Mouse (Mus musculus) E14TG2a.4 (cell line): ENCODE measurements at regions not wholly inside any gene's neighbourhood (a gene's known extent, or its start where the extent isn't known, plus 50 kb on each side); places are given as distances from the start of the nearest gene placed in this dataset.
"Not testable (repeated sequence)": the region's sequence is repeated elsewhere in the genome, so short reads cannot be mapped to it uniquely, and the experiment has no call there.

Experiments
- H3K27me3 ChIP-seq: 2 replicates; pipeline ENCODE4 v1.6.1; 2014; ENCODE audit warnings: low read length, control low read depth; ENCODE audit not compliant: insufficient read depth
- H3K36me3 ChIP-seq: 2 replicates; pipeline ENCODE4 v1.6.1; 2014; ENCODE audit warnings: low read length, control low read depth; ENCODE audit not compliant: insufficient read depth
- H3K4me1 ChIP-seq: replicated peaks from 2 replicates; pipeline ENCODE4 v1.6.1; 2014; ENCODE audit warnings: low read depth, low read length, control low read depth
- H3K4me3 ChIP-seq: replicated peaks from 2 replicates; pipeline ENCODE4 v1.5.1; 2014; ENCODE audit warnings: mild to moderate bottlenecking, low read length
- H3K9me3 ChIP-seq: 2 replicates; pipeline ENCODE4 v1.6.1; 2014; ENCODE audit warnings: low read length, control low read depth
- CTCF ChIP-seq: conservative IDR thresholded peaks from 2 replicates; pipeline ENCODE4 v1.5.1; 2014; ENCODE audit warnings: low read length
- NANOG ChIP-seq: IDR thresholded peaks from 2 replicates; pipeline ENCODE4 v1.6.1; 2014; ENCODE audit warnings: borderline replicate concordance, low read length, mixed read lengths
- POU5F1 ChIP-seq: IDR thresholded peaks from 2 replicates; pipeline ENCODE4 v1.6.1; 2014; ENCODE audit warnings: low read length, borderline replicate concordance

DNA sequence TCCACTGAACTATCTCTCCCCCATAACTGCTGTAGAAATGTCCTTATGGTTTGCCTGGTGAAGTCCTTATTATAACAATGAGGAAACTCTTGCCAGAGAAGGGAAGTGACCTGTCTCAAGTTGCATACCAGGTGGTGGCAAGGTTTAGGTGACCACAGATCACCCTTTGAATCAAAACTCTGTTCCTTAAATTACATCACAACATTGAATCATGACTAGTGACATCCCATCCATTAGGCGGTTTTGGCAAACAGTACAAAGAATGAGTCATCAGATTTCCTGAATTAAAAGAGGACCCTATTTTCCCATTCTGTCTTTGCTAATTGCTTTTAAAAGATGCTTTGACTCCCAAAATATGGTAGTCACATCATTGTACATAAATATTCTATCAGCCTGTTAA is 168.5 kb upstream of the Pgr start:
- TF ChIP-seq NANOG (no peak), POU5F1 (no peak), CTCF (no peak)
- H3K4me3 ChIP-seq: no peak overlapping the region
- H3K36me3 ChIP-seq: no peaks in the 10 kb centered on the region
- no peaks in the 10 kb centered on the region for H3K9me3 ChIP-seq
- H3K4me1 ChIP-seq: peaks cover 29% of the 10 kb centered on the region
- H3K27me3 ChIP-seq: no peaks in the 10 kb centered on the region

DNA sequence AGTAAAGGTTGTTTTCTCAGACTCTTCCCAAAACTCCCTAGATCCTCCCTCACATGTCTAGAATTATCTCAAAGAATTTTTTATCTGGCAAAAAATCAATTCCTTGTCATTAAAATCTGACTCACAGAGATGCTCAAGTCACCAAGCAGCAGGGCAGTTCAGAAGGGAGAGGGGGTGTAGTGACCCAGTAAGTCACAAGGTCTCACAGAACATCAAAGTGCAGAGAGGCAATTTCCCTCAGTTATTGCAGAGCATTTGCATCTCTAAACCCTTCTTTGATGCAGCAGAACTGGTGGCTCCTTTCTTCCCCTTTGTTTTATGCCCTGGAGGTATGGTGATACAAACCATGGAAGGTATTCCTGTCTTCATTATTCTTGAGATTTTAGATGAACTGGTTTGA is 166.1 kb upstream of the Pgr start:
- Histone ChIP-seq H3K36me3 (no peaks in the 10 kb centered on the region), H3K4me3 (no peak overlapping the region), H3K9me3 (no peaks in the 10 kb centered on the region), H3K4me1 (peaks cover 29% of the 10 kb centered on the region), H3K27me3 (no peaks in the 10 kb centered on the region)
- peak; percentile 94 for TF ChIP-seq NANOG
- TF ChIP-seq POU5F1: no peak
- no peak for TF ChIP-seq CTCF

DNA sequence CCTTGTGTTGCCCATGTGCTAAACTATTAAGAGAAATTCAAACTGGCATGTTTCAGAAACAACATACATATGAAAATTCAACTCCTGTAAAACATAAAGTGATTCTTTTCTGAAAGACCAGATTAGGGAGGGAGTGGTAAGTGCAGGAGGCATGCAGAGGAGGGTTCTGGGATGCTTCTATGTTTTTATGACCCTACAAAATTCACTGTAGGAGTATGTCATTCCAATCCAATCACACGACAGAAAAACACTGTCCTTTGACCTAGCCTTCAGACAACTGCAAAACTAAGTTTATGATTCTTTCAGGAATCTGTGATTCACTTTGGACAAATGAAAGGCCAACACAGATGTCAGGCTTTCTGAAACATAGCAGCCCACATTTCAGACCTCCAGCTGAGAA is 159.4 kb upstream of the Pgr start:
- H3K27me3 ChIP-seq: no peaks in the 10 kb centered on the region
- H3K4me1 ChIP-seq: no peaks in the 10 kb centered on the region
- H3K4me3 ChIP-seq: no peak overlapping the region
- TF ChIP-seq POU5F1: no peak
- TF ChIP-seq CTCF: no peak
- TF ChIP-seq NANOG: no peak
- H3K36me3 ChIP-seq: no peaks in the 10 kb centered on the region
- H3K9me3 ChIP-seq: no peaks in the 10 kb centered on the region

DNA sequence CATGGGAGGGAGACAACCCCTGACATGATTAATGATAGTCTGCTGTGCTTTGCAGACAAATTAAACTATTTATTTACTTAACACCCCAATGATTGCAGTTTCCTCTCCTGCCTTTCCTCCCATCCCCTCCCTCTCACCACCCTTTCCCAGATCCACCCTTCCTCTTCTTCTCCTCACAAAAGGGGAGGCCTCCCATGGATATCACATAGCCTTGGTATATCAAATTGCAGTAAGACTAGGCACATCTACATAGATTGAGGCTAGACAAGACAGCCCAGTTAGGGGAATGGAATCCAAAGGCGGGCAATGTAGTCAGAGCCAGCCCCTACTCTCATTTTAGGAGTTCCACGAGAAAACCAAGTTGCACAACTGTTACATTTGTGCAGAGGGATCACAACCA is 149.8 kb upstream of the Pgr start:
- Histone ChIP-seq H3K36me3 (no peaks in the 10 kb centered on the region), H3K4me3 (no peak overlapping the region), H3K9me3 (no peaks in the 10 kb centered on the region), H3K4me1 (peaks cover 6% of the 10 kb centered on the region), H3K27me3 (no peaks in the 10 kb centered on the region)
- TF ChIP-seq CTCF (no peak), NANOG (no peak), POU5F1 (no peak)

DNA sequence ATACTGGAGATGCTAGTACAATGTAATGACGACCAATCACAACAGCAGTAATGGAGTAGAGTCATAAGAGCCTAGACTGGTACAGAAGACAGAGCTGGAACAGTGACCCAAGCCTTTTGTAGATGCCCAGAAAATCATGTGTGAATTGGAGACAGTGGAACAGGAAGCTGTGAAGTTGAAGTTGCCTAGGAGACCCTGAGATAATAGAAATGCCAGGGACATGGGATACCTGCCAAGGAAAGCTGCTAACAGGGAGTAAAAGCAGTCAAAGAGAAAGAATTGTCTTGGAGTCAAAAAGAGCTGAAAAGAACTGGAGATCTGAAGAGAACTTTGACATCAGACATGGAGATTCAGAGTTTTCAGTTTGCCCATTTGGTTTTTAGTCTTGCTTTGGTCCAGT is 138.8 kb upstream of the Pgr start:
- H3K4me3 ChIP-seq: no peak overlapping the region
- no peak for TF ChIP-seq CTCF
- TF ChIP-seq NANOG: no peak
- TF ChIP-seq POU5F1: no peak
- H3K4me1 ChIP-seq: no peaks in the 10 kb centered on the region
- H3K27me3 ChIP-seq: no peaks in the 10 kb centered on the region
- H3K9me3 ChIP-seq: peaks cover 4% of the 10 kb centered on the region; the same call in 1 of the 2 replicates
- no peaks in the 10 kb centered on the region for H3K36me3 ChIP-seq

DNA sequence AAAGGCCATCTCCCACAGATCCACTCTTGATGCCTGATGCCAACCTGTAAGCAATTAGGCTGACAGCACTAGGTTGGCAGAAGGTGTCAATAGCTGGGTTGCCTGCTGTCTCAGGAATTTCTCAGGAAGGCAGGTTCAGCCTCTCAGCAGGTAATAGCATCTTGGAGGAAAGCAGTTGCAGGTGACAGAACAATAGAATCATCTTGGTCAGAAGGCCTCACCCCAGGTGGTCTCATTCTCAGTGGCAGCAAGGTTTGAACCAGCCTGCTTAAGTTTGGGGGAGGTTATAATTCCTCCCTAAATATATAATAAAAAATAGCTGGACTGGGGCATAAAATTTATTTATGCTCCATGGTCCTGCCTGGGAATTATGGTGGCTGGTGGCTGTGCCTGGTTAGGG is 130.2 kb upstream of the Pgr start:
- H3K36me3 ChIP-seq, H3K27me3 ChIP-seq, H3K9me3 ChIP-seq, H3K4me3 ChIP-seq: not testable (repeated sequence)
- peaks cover 22% of the 10 kb centered on the region for H3K4me1 ChIP-seq
- TF ChIP-seq NANOG: peak; percentile 29; the same call in 1 of the 2 replicates

DNA sequence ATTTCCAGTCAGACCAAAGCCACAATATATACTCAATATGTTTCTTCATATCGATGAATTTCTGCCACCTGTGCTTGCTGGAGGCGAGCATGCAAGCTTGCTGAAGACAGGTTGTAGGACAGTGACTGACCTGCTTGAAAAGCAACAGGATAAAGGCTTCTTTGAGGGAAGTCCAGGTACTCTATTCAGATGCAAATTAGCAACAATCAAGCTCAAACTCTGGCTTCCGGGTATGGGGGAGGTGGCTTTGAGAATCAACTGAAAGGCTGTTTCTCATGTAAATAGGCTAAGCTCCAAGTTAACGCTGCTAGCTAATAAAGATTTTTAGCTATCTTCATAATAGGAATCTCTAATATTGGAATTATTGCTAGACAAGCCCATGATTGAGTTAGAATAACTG is 129.6 kb upstream of the Pgr start:
- no peak for TF ChIP-seq CTCF
- TF ChIP-seq NANOG: peak; percentile 97
- TF ChIP-seq POU5F1: peak; percentile 87; the same call in 1 of the 2 replicates
- H3K4me1 ChIP-seq: peaks cover 22% of the 10 kb centered on the region
- peaks cover 6% of the 10 kb centered on the region for H3K9me3 ChIP-seq
- H3K27me3 ChIP-seq: no peaks in the 10 kb centered on the region
- H3K36me3 ChIP-seq: no peaks in the 10 kb centered on the region
- no peak overlapping the region for H3K4me3 ChIP-seq

DNA sequence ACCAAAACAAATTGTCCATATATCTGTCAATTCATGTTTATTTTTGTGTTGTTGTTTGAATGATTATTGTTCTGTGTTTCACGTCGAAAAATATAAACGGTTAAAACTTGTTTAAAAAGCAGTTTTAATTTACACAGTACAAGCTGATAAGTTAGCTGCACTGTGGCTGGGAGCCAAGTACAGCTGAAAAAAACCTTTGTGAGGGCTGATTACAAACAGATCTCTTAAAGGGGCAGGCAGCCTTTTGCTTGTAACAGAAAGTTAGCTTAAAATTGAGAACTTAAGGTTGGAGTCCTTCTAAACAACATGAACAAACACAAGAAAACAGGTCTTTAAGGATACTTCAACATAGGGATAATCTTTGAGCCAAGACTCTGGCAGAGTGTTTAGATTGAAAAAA is 118.3 kb upstream of the Pgr start:
- not testable (repeated sequence) for H3K4me3 ChIP-seq, H3K4me1 ChIP-seq, H3K36me3 ChIP-seq, H3K27me3 ChIP-seq
- peaks cover 37% of the 10 kb centered on the region for H3K9me3 ChIP-seq

DNA sequence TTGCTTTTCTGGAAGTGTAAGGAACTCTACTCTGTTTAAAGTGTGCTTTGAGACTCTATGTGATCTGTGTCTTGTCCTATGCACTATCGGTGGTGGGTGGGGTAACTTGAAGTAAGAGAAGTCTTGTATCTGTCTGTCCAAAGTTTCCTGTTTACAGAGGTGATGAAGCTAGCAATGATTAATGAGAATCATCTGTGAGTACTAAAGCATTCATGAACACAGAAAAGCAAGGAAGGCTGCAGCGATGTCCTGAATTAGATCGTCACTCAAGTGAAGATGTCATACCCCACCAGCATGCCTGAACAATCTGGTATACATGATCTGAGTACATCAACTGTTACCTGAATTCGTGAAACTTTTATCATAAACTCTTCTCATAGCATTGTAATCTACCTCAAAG is 85.4 kb upstream of the Pgr start:
- no peaks in the 10 kb centered on the region for H3K36me3 ChIP-seq
- no peaks in the 10 kb centered on the region for H3K27me3 ChIP-seq
- no peaks in the 10 kb centered on the region for H3K4me1 ChIP-seq
- TF ChIP-seq CTCF (no peak), POU5F1 (no peak), NANOG (no peak)
- no peak overlapping the region for H3K4me3 ChIP-seq
- no peaks in the 10 kb centered on the region for H3K9me3 ChIP-seq
